Mouse (Mus musculus) spleen, adult 2 months (tissue): ENCODE measurements around the gene Muc4. TPM values are rescaled to one million over a fixed set of nuclear protein-coding genes. Genes with fewer than 3 reads are reported as not detected.

ENCODE experiments used
- DNase-seq, 2 experiments: peaks; one replicate each; pipeline versions ENCODE4 v3.0.0 to v3.0.0-alpha.2; 2012 to 2021; ENCODE audit warnings: low spot score in 2 of 2, low read depth in 1 of 2
- H3K27ac ChIP-seq: fragments of 200-500 bp; 2 replicates; pipeline ENCODE4 v1.5.1; 2012; ENCODE audit warnings: low read length, inconsistent platforms; ENCODE audit not compliant: insufficient read depth
- H3K27me3 ChIP-seq: fragments of 200-500 bp; 2 replicates; pipeline ENCODE4 v1.6.1; 2012; ENCODE audit warnings: mild to moderate bottlenecking, moderate library complexity, low read length, inconsistent platforms; ENCODE audit not compliant: control insufficient read depth, insufficient read depth
- H3K36me3 ChIP-seq: fragments of 200-500 bp; 2 replicates; pipeline ENCODE4 v1.6.1; 2012; ENCODE audit warnings: mild to moderate bottlenecking, low read length, inconsistent platforms; ENCODE audit not compliant: control insufficient read depth, insufficient read depth
- H3K4me1 ChIP-seq: fragments of 200-500 bp; 2 replicates; pipeline ENCODE4 v1.6.1; 2011; ENCODE audit warnings: inconsistent platforms; ENCODE audit not compliant: control insufficient read depth, insufficient read depth, insufficient read length
- H3K4me3 ChIP-seq: fragments of 200-500 bp; 2 replicates; pipeline ENCODE4 v1.5.1; 2011; ENCODE audit warnings: mild to moderate bottlenecking, inconsistent platforms; ENCODE audit not compliant: insufficient read depth, insufficient read length; ENCODE audit errors: extremely low read depth
- CTCF ChIP-seq: fragments of 200-500 bp; IDR thresholded peaks from 2 replicates; pipeline ENCODE4 v1.5.1; 2011; ENCODE audit warnings: mild to moderate bottlenecking, inconsistent platforms; ENCODE audit not compliant: insufficient read depth, insufficient read length, insufficient replicate concordance; ENCODE audit errors: extremely low read depth
- POLR2A ChIP-seq: fragments of 200-500 bp; IDR thresholded peaks from 2 replicates; pipeline ENCODE4 v1.6.1; 2011; ENCODE audit warnings: low read depth, low read length, inconsistent platforms
- WGBS: fragments of 180-500 bp; shearing (Covaris S2); methylation state at CpG from one replicate; pipeline ENCODE4 v1.1.7; 2018; 5-methylcytosine and 5-hydroxymethylcytosine counted together
- polyA plus RNA-seq: library from polyadenylated mRNA; depleted of rRNA; stranded (reverse); fragments of >200 nt; gene quantifications from 2 replicates; pipeline ENCODE4 v1.2.3, GENCODE M21; 2012

Muc4 gene
- polyA plus RNA-seq, 1 experiment, result 0.06 TPM

DNA sequence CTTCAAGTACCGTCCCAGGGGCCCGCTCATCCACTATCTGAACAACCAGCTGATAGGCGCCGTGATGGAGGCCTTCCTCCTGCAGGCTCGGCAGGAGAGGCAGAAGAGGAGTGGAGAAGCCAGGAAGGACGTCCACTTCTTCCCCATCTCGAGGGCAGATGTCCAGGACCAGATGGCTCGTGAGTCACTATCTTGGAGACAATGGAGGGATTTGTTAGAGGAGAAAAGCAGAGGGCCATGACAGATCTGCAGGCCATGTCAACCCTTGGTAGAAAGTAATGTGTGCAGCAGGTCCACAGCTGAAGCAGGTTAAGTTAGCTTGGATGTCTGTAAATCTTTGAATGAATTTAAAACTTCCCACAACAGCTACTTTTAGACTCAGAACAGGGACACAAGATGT, 43.3 kb downstream of the Muc4 start:
- WGBS, result 84% methylated on average over 8 of the region's 8 CpGs
- Histone ChIP-seq H3K27ac (no peak overlapping the region), H3K36me3 (no peaks in the 10 kb centered on the region), H3K4me1 (no peaks in the 10 kb centered on the region), H3K4me3 (no peak overlapping the region), H3K27me3 (no peaks in the 10 kb centered on the region)
- no peak for TF ChIP-seq CTCF
- no peak for TF ChIP-seq POLR2A
- no peak for DNase-seq

DNA sequence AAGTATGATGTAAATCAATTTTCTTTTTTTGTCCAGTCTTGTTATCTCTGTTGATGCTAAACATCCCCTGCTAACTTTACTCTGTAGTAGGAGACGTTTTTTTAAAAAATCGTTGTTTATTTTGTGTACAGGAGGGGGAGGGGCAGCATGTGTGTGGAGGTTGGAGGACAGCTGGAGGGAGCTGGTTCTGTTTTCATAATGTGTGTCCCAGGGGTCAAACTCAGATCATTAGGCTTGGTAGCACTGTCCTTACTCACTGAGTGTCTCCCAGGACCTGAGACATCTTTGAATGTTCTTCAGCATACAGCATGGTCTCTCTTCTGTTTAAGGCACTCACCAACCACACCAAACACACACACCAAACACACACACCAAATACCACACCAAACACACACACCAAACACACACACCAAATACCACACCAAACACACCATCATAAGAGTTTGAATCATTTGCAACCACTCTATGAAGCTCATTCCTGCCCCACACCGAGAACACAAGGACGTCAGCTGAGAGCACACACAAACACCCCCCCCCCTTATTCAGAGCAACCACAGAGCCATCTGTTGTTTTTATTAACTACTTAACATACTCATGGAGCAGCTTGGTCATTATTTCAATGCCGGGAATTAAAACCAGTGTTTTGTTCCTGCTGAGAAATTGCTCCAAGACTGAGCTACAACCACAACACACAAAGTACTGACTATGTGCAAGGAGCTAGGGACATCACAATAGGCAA, 47.8 kb downstream of the Muc4 start:
- Histone ChIP-seq H3K27ac (no peak overlapping the region), H3K4me3 (no peak overlapping the region), H3K36me3 (no peaks in the 10 kb centered on the region), H3K27me3 (no peaks in the 10 kb centered on the region), H3K4me1 (no peaks in the 10 kb centered on the region)
- DNase-seq, result no peak
- TF ChIP-seq POLR2A, result no peak
- no peak for TF ChIP-seq CTCF
- 64% methylated on average over 5 of the region's 5 CpGs for WGBS

DNA sequence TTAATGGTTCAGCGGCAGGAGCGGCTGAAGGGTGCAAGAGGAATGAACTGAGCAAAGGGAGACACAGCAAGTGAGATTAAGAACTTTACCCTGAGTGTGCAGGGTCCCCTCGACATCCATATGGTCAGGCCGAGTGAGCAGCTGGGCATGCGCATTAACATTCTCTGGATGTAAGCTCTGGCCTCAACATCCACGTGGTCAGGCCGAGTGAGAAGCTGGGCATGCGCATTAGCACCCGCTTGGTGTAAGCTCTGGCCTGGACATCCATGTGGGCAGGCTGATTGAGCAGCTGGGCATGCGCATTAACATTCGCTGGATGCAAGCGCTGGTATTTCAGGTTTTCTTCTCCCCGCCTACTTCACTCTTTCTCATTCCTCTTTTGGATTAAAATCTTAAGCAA, 49.2 kb downstream of the Muc4 start:
- Histone ChIP-seq H3K4me3 (no peak overlapping the region), H3K36me3 (no peaks in the 10 kb centered on the region), H3K27ac (no peak overlapping the region), H3K27me3 (no peaks in the 10 kb centered on the region), H3K4me1 (no peaks in the 10 kb centered on the region)
- WGBS, result 89% methylated on average over 13 of the region's 13 CpGs
- TF ChIP-seq CTCF, result no peak
- TF ChIP-seq POLR2A, result no peak
- no peak for DNase-seq

DNA sequence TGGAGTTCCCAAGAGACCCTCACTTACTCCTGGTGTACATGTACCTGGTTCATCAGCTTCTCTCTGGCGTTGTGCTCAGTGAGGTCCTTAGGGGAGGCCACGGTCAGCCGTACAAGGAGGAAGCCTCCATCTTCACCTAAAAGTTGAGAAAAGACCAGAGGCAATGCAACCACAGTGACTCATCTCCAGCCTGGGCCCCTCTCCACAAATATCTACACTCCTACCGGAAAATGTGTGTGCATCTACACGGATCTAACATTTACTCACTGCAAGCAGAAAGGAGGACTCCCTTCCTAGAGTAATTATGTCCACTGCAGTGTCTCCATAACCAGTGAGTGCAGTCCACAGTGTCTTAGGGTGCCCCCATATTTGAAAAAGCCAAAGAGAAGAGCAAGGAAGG, 54.4 kb downstream of the Muc4 start:
- H3K4me1 ChIP-seq, result no peaks in the 10 kb centered on the region
- H3K27ac ChIP-seq, result no peak overlapping the region
- no peaks in the 10 kb centered on the region for H3K27me3 ChIP-seq
- WGBS, result 91% methylated on average over 5 of the region's 5 CpGs
- no peak for DNase-seq
- TF ChIP-seq CTCF (no peak), POLR2A (no peak)
- H3K4me3 ChIP-seq, result no peak overlapping the region
- no peaks in the 10 kb centered on the region for H3K36me3 ChIP-seq

DNA sequence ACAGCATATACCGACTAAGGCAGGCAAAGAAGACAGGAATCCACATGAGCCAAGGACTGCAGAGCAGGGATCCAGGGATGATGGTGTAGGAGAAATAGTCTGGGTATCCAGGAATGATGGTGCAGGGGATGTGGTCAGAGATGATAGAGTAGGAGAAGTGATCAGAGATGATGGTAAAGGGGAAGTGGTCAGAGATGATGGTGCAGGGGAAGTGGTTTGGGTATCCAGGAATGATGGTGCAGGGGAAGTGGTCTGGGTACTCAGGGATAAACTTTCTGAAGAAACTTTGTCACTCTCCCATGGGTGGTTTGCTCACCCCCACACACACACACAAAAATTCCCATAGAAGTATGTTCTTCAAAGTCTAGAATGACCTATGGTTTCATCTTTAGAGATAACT, 59.5 kb downstream of the Muc4 start:
- 79% methylated on average over 1 of the region's 1 CpGs for WGBS
- DNase-seq, result no peak
- no peaks in the 10 kb centered on the region; the same call in 1 of the 2 replicates for H3K4me1 ChIP-seq
- no peaks in the 10 kb centered on the region for H3K27me3 ChIP-seq
- TF ChIP-seq POLR2A (no peak), CTCF (no peak)
- no peaks in the 10 kb centered on the region for H3K36me3 ChIP-seq
- H3K27ac ChIP-seq, result no peak overlapping the region
- H3K4me3 ChIP-seq, result no peak overlapping the region

DNA sequence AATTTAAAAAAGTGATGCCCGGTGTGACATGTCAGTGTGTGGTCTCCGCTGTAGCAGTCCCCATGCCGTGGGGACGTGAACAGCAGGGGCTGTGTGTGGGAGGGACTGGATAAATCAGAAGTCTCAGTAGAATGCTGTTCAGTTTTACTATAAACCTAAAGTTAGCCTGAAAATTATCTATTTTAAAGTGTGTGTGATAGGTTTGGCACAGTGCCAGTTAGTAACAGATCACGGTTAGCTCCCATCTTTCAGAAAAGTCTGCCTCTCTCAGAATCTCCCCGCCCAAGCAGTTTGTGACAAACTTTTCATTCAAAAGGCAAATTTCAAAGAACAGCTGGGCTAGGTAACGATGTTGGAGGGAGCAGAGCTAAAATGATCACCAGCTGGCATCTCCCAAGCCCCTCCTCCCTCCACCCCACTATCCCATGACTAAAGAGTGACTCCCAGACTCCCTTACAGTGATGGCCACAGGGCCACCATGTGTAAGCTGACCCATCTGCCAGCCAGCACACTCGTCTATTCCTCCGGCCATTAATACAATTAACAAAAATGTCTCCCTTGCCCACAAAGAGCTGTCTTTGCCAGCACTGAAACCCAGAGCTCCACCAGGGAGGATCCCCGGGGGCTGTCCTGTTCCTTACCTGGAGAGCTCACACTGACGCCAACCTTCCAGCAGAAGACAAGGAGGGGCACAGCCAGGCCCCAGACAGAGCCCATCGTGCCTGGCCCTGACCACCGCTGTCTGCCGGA, 61.2 kb downstream of the Muc4 start:
- no peak for TF ChIP-seq CTCF
- 79% methylated on average over 14 of the region's 14 CpGs for WGBS
- no peak for DNase-seq
- Histone ChIP-seq H3K36me3 (no peaks in the 10 kb centered on the region), H3K4me1 (no peaks in the 10 kb centered on the region; the same call in 1 of the 2 replicates), H3K27me3 (no peaks in the 10 kb centered on the region), H3K4me3 (no peak overlapping the region), H3K27ac (no peak overlapping the region)

DNA sequence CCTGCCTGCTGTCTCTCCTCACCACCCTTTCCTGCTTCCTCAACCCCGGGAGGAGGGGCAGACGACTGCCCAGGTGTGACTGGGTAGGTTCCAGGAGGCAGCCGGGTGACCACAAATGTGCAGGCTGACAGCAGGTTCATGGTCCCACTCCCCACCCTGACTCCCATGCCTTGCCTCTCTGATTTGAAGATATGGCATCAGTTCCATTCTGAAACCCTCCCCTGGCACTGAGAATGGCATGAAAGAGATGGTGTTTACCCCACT, 61.7 kb downstream of the Muc4 start, which contains the start of gene Muc20:
Muc20 (minus strand) TSS at position 10 of the 264 bp plus-strand sequence.
- Histone ChIP-seq H3K27ac (no peak within 1 kb of the TSS), H3K4me3 (no peak within 1 kb of the TSS), H3K36me3 (no peaks in the 10 kb centered on the region), H3K4me1 (no peaks in the 10 kb centered on the region; the same call in 1 of the 2 replicates), H3K27me3 (no peaks in the 10 kb centered on the region)
- TF ChIP-seq POLR2A (no peak), CTCF (no peak)
- 45% methylated on average over 3 of the region's 3 CpGs for WGBS
- no peak for DNase-seq
